Mouse (Mus musculus): ENCODE measurements at regions not wholly inside any gene's neighbourhood (a gene's known extent, or its start where the extent isn't known, plus 50 kb on each side); places are given as distances from the start of the nearest gene placed in this dataset.

GRCm38 (mm10) chr13:101625922-101626321 lies 142.1 kb downstream of the Pik3r1 start:
- Histone ChIP-seq H3K4me1 (no peaks in the 10 kb centered on the region), H3K4me3 (no peak overlapping the region), H3K9ac (no peak overlapping the region), H3K27me3 (replicated peaks) (no peaks in the 10 kb centered on the region), H3K9me3 (no peaks in the 10 kb centered on the region), H3K27ac (replicated peaks) (no peak overlapping the region), H3K36me3 (no peaks in the 10 kb centered on the region), H3K4me2 (no peak overlapping the region)
- 81% methylated on average over 5 of the region's 5 CpGs for WGBS
- no peak for ATAC-seq (ENCODE audit: extremely low read depth, insufficient number of reproducible peaks, low FRiP score, low TSS enrichment)

GRCm38 (mm10) chr13:101624179-101624581 lies 143.8 kb downstream of the Pik3r1 start:
- H3K36me3 ChIP-seq, result no peaks in the 10 kb centered on the region
- WGBS, result 34% methylated on average over 5 of the region's 5 CpGs
- no peaks in the 10 kb centered on the region for H3K27me3 ChIP-seq (replicated peaks)
- no peak overlapping the region for H3K4me3 ChIP-seq
- no peak for ATAC-seq (ENCODE audit: extremely low read depth, insufficient number of reproducible peaks, low FRiP score, low TSS enrichment)
- H3K27ac ChIP-seq (replicated peaks), result no peak overlapping the region
- H3K9ac ChIP-seq, result no peak overlapping the region
- H3K4me1 ChIP-seq, result no peaks in the 10 kb centered on the region; the same call in 1 of the 2 replicates
- H3K9me3 ChIP-seq, result no peaks in the 10 kb centered on the region
- no peak overlapping the region for H3K4me2 ChIP-seq

GRCm38 (mm10) chr13:101622649-101623048 lies 145.4 kb downstream of the Pik3r1 start:
- Histone ChIP-seq H3K36me3 (no peaks in the 10 kb centered on the region), H3K27ac (replicated peaks) (no peak overlapping the region), H3K9ac (no peak overlapping the region), H3K9me3 (no peaks in the 10 kb centered on the region), H3K4me1 (no peaks in the 10 kb centered on the region; the same call in 1 of the 2 replicates), H3K4me2 (no peak overlapping the region), H3K27me3 (replicated peaks) (no peaks in the 10 kb centered on the region), H3K4me3 (no peak overlapping the region)
- no peak for ATAC-seq (ENCODE audit: extremely low read depth, insufficient number of reproducible peaks, low FRiP score, low TSS enrichment)
- WGBS, result 82% methylated on average over 2 of the region's 2 CpGs

- Histone ChIP-seq H3K4me1 (no peaks in the 10 kb centered on the region; the same call in 1 of the 2 replicates), H3K9me3 (no peaks in the 10 kb centered on the region), H3K27ac (replicated peaks) (no peak overlapping the region), H3K4me3 (no peak overlapping the region), H3K27me3 (replicated peaks) (no peaks in the 10 kb centered on the region), H3K9ac (no peak overlapping the region), H3K4me2 (no peak overlapping the region), H3K36me3 (no peaks in the 10 kb centered on the region)
- no peak for ATAC-seq (ENCODE audit: extremely low read depth, insufficient number of reproducible peaks, low FRiP score, low TSS enrichment)
- 78% methylated on average over 3 of the region's 3 CpGs for WGBS
Observed at GRCm38 (mm10) chr13:101620660-101621059, 147.4 kb downstream of the Pik3r1 start.

GRCm38 (mm10) chr13:101619154-101619553 lies 148.9 kb downstream of the Pik3r1 start:
- Histone ChIP-seq H3K4me1 (no peaks in the 10 kb centered on the region; the same call in 1 of the 2 replicates), H3K9me3 (no peaks in the 10 kb centered on the region), H3K36me3 (no peaks in the 10 kb centered on the region), H3K9ac (no peak overlapping the region), H3K27ac (replicated peaks) (no peak overlapping the region), H3K4me3 (no peak overlapping the region), H3K4me2 (no peak overlapping the region), H3K27me3 (replicated peaks) (no peaks in the 10 kb centered on the region)
- ATAC-seq (ENCODE audit: extremely low read depth, insufficient number of reproducible peaks, low FRiP score, low TSS enrichment), result no peak
- 86% methylated on average over 1 of the region's 1 CpGs for WGBS

- ATAC-seq (ENCODE audit: extremely low read depth, insufficient number of reproducible peaks, low FRiP score, low TSS enrichment), result no peak
- Histone ChIP-seq H3K4me1 (no peaks in the 10 kb centered on the region; the same call in 1 of the 2 replicates), H3K9ac (no peak overlapping the region), H3K4me3 (no peak overlapping the region), H3K27ac (replicated peaks) (no peak overlapping the region), H3K36me3 (no peaks in the 10 kb centered on the region), H3K4me2 (no peak overlapping the region), H3K9me3 (no peaks in the 10 kb centered on the region), H3K27me3 (replicated peaks) (no peaks in the 10 kb centered on the region)
- WGBS, result 63% methylated on average over 2 of the region's 2 CpGs
Observed at GRCm38 (mm10) chr13:101612786-101613185, 155.2 kb downstream of the Pik3r1 start.

GRCm38 (mm10) chr13:101611725-101612124 lies 156.3 kb downstream of the Pik3r1 start:
- WGBS, result 41% methylated on average over 6 of the region's 6 CpGs
- Histone ChIP-seq H3K9ac (no peak overlapping the region), H3K27ac (replicated peaks) (no peak overlapping the region), H3K4me1 (no peaks in the 10 kb centered on the region; the same call in 1 of the 2 replicates), H3K36me3 (no peaks in the 10 kb centered on the region), H3K4me2 (no peak overlapping the region), H3K4me3 (no peak overlapping the region), H3K27me3 (replicated peaks) (no peaks in the 10 kb centered on the region), H3K9me3 (no peaks in the 10 kb centered on the region)
- ATAC-seq (ENCODE audit: extremely low read depth, insufficient number of reproducible peaks, low FRiP score, low TSS enrichment), result peak; percentile 54; the same call in 1 of the 2 replicates

GRCm38 (mm10) chr13:101606184-101606730 lies 161.8 kb downstream of the Pik3r1 start:
- no peak for ATAC-seq (ENCODE audit: extremely low read depth, insufficient number of reproducible peaks, low FRiP score, low TSS enrichment)
- no peak overlapping the region for H3K4me3 ChIP-seq
- 69% methylated on average over 1 of the region's 1 CpGs for WGBS
- no peak overlapping the region for H3K9ac ChIP-seq
- H3K27me3 ChIP-seq (replicated peaks), result no peaks in the 10 kb centered on the region
- no peaks in the 10 kb centered on the region for H3K36me3 ChIP-seq
- no peaks in the 10 kb centered on the region for H3K9me3 ChIP-seq
- no peak overlapping the region for H3K27ac ChIP-seq (replicated peaks)
- H3K4me1 ChIP-seq, result no peaks in the 10 kb centered on the region
- no peak overlapping the region for H3K4me2 ChIP-seq

GRCm38 (mm10) chr13:101605685-101606084 lies 162.3 kb downstream of the Pik3r1 start:
- no peak for ATAC-seq (ENCODE audit: extremely low read depth, insufficient number of reproducible peaks, low FRiP score, low TSS enrichment)
- H3K36me3 ChIP-seq, result no peaks in the 10 kb centered on the region

GRCm38 (mm10) chr13:101605051-101605450 lies 163.0 kb downstream of the Pik3r1 start:
- no peak for ATAC-seq (ENCODE audit: extremely low read depth, insufficient number of reproducible peaks, low FRiP score, low TSS enrichment)
- H3K9me3 ChIP-seq, result no peaks in the 10 kb centered on the region
- no peak overlapping the region for H3K4me2 ChIP-seq
- no peaks in the 10 kb centered on the region for H3K36me3 ChIP-seq
- no peak overlapping the region for H3K27ac ChIP-seq (replicated peaks)
- no peaks in the 10 kb centered on the region for H3K4me1 ChIP-seq
- H3K27me3 ChIP-seq (replicated peaks), result no peaks in the 10 kb centered on the region
- no peak overlapping the region for H3K4me3 ChIP-seq
- WGBS, result 66% methylated on average over 4 of the region's 4 CpGs
- no peak overlapping the region for H3K9ac ChIP-seq

More at GRCm38 (mm10) chr13:101605685-101606084, 162.3 kb downstream of the Pik3r1 start:
- H3K27ac ChIP-seq (replicated peaks), result no peak overlapping the region
- H3K4me2 ChIP-seq, result no peak overlapping the region
- WGBS, result 84% methylated on average over 4 of the region's 4 CpGs
- H3K4me3 ChIP-seq, result no peak overlapping the region
- no peaks in the 10 kb centered on the region for H3K9me3 ChIP-seq
- no peaks in the 10 kb centered on the region for H3K27me3 ChIP-seq (replicated peaks)
- no peak overlapping the region for H3K9ac ChIP-seq
- no peaks in the 10 kb centered on the region for H3K4me1 ChIP-seq

GRCm38 (mm10) chr13:101598126-101598485 lies 169.9 kb downstream of the Pik3r1 start:
- no peaks in the 10 kb centered on the region for H3K9me3 ChIP-seq
- ATAC-seq (ENCODE audit: extremely low read depth, insufficient number of reproducible peaks, low FRiP score, low TSS enrichment), result no peak
- no peak overlapping the region for H3K4me2 ChIP-seq
- no peak overlapping the region for H3K27ac ChIP-seq (replicated peaks)
- H3K4me3 ChIP-seq, result no peak overlapping the region
- H3K4me1 ChIP-seq, result peaks cover 11% of the 10 kb centered on the region
- no peak overlapping the region for H3K9ac ChIP-seq
- 79% methylated on average over 7 of the region's 7 CpGs for WGBS
- H3K36me3 ChIP-seq, result no peaks in the 10 kb centered on the region
- no peaks in the 10 kb centered on the region for H3K27me3 ChIP-seq (replicated peaks)
